ENCODE assay signal across 22 mouse cellular contexts in genomic region chr5:43334469-43334868, GRCm38 (mm10).
DNase-seq lines count a peak whose midpoint lies in the region; ATAC-seq and TF ChIP-seq lines count a peak whose summit lies in the region.
"Had no signal": no experiment of that assay in that cellular context is flagged by ENCODE, and none has a peak within 500 bp of the region (broad histone marks: within the 10 kb centered on the region; RNA-seq: fewer than 3 reads in every experiment).

No protein-coding gene starts in this region.

- no peaks in the 10 kb centered on the region for H3K9me3 ChIP-seq in intestine, embryonic 14.5 days (ENCODE audit: control insufficient read depth, low read length)
- no peaks in the 10 kb centered on the region for H3K9me3 ChIP-seq in intestine, embryonic 16.5 days (ENCODE audit: control insufficient read depth, low read length)
- H3K9me3 ChIP-seq in liver, postnatal 0 days (ENCODE audit: low read length), result no peaks in the 10 kb centered on the region
- no peaks in the 10 kb centered on the region for H3K9me3 ChIP-seq in liver, embryonic 12.5 days (replicated peaks)
- no peaks in the 10 kb centered on the region for H3K9me3 ChIP-seq in midbrain, embryonic 11.5 days (ENCODE audit: control insufficient read depth, low read length)
- H3K9me3 ChIP-seq in midbrain, postnatal 0 days (ENCODE audit: low read length), result no peaks in the 10 kb centered on the region
- H3K9me3 ChIP-seq: G1E had no signal

- DNase-seq in intestine, embryonic 14.5 days (ENCODE audit: low spot score), result peak; percentile 32
- peak; percentile 76 for DNase-seq in liver, adult 2 months (ENCODE audit: extremely low read depth, low read depth, low spot score)
- DNase-seq in liver, result no peak
- DNase-seq in liver, postnatal 0 days, result no peak
- DNase-seq in midbrain, embryonic 11.5 days (ENCODE audit: low spot score, missing footprints), result peak; percentile 47
- no peak for DNase-seq in midbrain, postnatal 0 days (ENCODE audit: low spot score)
- DNase-seq: adrenal gland, adult 2 months; adrenal gland, adult 8-10 months; adrenal gland, postnatal 10 days; adrenal gland, postnatal 14 days; adrenal gland, postnatal 25 days; adrenal gland, postnatal 36 days; B cell, adult 2 months; cerebellum, adult 11 months; cerebellum, adult 11-12 months had no signal

- no peak overlapping the region for H3K27ac ChIP-seq in intestine, embryonic 14.5 days (ENCODE audit: low read depth)
- H3K27ac ChIP-seq in intestine, embryonic 16.5 days (ENCODE audit: low read length), result no peak overlapping the region
- no peak overlapping the region for H3K27ac ChIP-seq in liver, adult 2 months (replicated peaks; ENCODE audit: insufficient read depth, low read depth, low read length)
- H3K27ac ChIP-seq in liver, postnatal 0 days (ENCODE audit: low read depth), result peak overlapping the region; percentile 51; the same call in 1 of the 2 replicates
- no peak overlapping the region for H3K27ac ChIP-seq in liver, embryonic 12.5 days
- no peak overlapping the region for H3K27ac ChIP-seq in midbrain, embryonic 11.5 days (ENCODE audit: low read depth, low read length)
- H3K27ac ChIP-seq in midbrain, postnatal 0 days (ENCODE audit: low read depth, low read length), result no peak overlapping the region

- H3K4me2 ChIP-seq in intestine, embryonic 14.5 days (ENCODE audit: low read length), result no peak overlapping the region
- no peak overlapping the region for H3K4me2 ChIP-seq in intestine, embryonic 16.5 days (ENCODE audit: low read depth, low read length)
- H3K4me2 ChIP-seq in liver, postnatal 0 days (ENCODE audit: low read depth, low read length), result no peak overlapping the region
- no peak overlapping the region for H3K4me2 ChIP-seq in liver, embryonic 12.5 days
- H3K4me2 ChIP-seq in midbrain, embryonic 11.5 days, result no peak overlapping the region
- H3K4me2 ChIP-seq in midbrain, postnatal 0 days (ENCODE audit: low read depth, low read length, poor library complexity, severe bottlenecking), result no peak overlapping the region

- no peak for ATAC-seq in intestine, embryonic 14.5 days (replicated peaks; ENCODE audit: low FRiP score, low TSS enrichment, low read depth)
- ATAC-seq in intestine, embryonic 16.5 days, result no peak
- peak; percentile 83 for ATAC-seq in liver, postnatal 0 days
- ATAC-seq in liver, embryonic 12.5 days, result no peak
- ATAC-seq in midbrain, embryonic 11.5 days (ENCODE audit: low FRiP score), result no peak
- no peak for ATAC-seq in midbrain, postnatal 0 days (ENCODE audit: low FRiP score)
- ATAC-seq: activated CD4-positive, CD25-positive, alpha-beta regulatory T cell, adult 4 months; CD4-positive, CD25-positive, alpha-beta regulatory T cell, adult 4 months; Patski had no signal

- no peaks in the 10 kb centered on the region for H3K4me1 ChIP-seq in intestine, embryonic 14.5 days (replicated peaks; ENCODE audit: control insufficient read depth, insufficient read depth, low read length)
- no peaks in the 10 kb centered on the region for H3K4me1 ChIP-seq in intestine, embryonic 16.5 days (ENCODE audit: control insufficient read depth, insufficient read depth, low read length)
- H3K4me1 ChIP-seq in liver, adult 2 months (ENCODE audit: control insufficient read depth, insufficient read depth, low read length), result peaks cover 3% of the 10 kb centered on the region; the same call in 1 of the 2 replicates
- no peaks in the 10 kb centered on the region for H3K4me1 ChIP-seq in liver, postnatal 0 days (ENCODE audit: insufficient read depth)
- H3K4me1 ChIP-seq in liver, embryonic 12.5 days, result no peaks in the 10 kb centered on the region
- H3K4me1 ChIP-seq in midbrain, embryonic 11.5 days (ENCODE audit: control insufficient read depth, insufficient read depth, low read length), result no peaks in the 10 kb centered on the region
- H3K4me1 ChIP-seq in midbrain, postnatal 0 days (ENCODE audit: insufficient read depth, low read length), result no peaks in the 10 kb centered on the region

- 76% methylated on average over 2 of the region's 2 CpGs for WGBS in intestine, embryonic 14.5 days
- 67% methylated on average over 2 of the region's 2 CpGs for WGBS in intestine, embryonic 16.5 days
- 29% methylated on average over 2 of the region's 2 CpGs for WGBS in liver, adult 2 months
- WGBS in liver, postnatal 0 days (ENCODE audit: insufficient replicate concordance), result 60% methylated on average over 2 of the region's 2 CpGs
- WGBS in liver, embryonic 12.5 days (ENCODE audit: insufficient replicate concordance), result 70% methylated on average over 2 of the region's 2 CpGs
- WGBS in midbrain, embryonic 11.5 days, result 91% methylated on average over 2 of the region's 2 CpGs
- 84% methylated on average over 2 of the region's 2 CpGs for WGBS in midbrain, postnatal 0 days

- H3K9ac ChIP-seq in intestine, embryonic 14.5 days (ENCODE audit: low read length), result no peak overlapping the region
- no peak overlapping the region for H3K9ac ChIP-seq in intestine, embryonic 16.5 days (ENCODE audit: low read depth, low read length)
- H3K9ac ChIP-seq in liver, adult 2 months (ENCODE audit: low read depth, low read length), result no peak overlapping the region
- no peak overlapping the region for H3K9ac ChIP-seq in liver, postnatal 0 days (replicated peaks)
- no peak overlapping the region for H3K9ac ChIP-seq in liver, embryonic 12.5 days
- no peak overlapping the region for H3K9ac ChIP-seq in midbrain, embryonic 11.5 days (ENCODE audit: low read length)
- no peak overlapping the region for H3K9ac ChIP-seq in midbrain, postnatal 0 days (replicated peaks; ENCODE audit: low read length, poor library complexity, severe bottlenecking)

- no peak for TF ChIP-seq POLR2A in liver, adult 2 months (IDR thresholded peaks at IDR 0.05; ENCODE audit: extremely low read depth, insufficient read depth, low read length)

- no peak for TF ChIP-seq CTCF in liver, adult 2 months (IDR thresholded peaks at IDR 0.05; ENCODE audit: low read depth, low read length)
- no peak for TF ChIP-seq CTCF in liver, postnatal 0 days (IDR thresholded peaks at IDR 0.05; ENCODE audit: low read depth)
- TF ChIP-seq CTCF in midbrain, postnatal 0 days (IDR thresholded peaks at IDR 0.05), result no peak

- no peaks in the 10 kb centered on the region for H3K79me2 ChIP-seq in liver, adult 2 months (ENCODE audit: control insufficient read depth, insufficient read depth, low read length)

- H3K36me3 ChIP-seq in intestine, embryonic 14.5 days (ENCODE audit: control insufficient read depth, insufficient read depth, low read length), result no peaks in the 10 kb centered on the region
- no peaks in the 10 kb centered on the region for H3K36me3 ChIP-seq in intestine, embryonic 16.5 days (ENCODE audit: control insufficient read depth, insufficient read depth, low read length)
- H3K36me3 ChIP-seq in liver, adult 2 months (ENCODE audit: control insufficient read depth, insufficient read depth, low read length), result no peaks in the 10 kb centered on the region
- H3K36me3 ChIP-seq in liver, postnatal 0 days (replicated peaks; ENCODE audit: insufficient read depth, low read length), result no peaks in the 10 kb centered on the region
- H3K36me3 ChIP-seq in liver, embryonic 12.5 days, result no peaks in the 10 kb centered on the region
- no peaks in the 10 kb centered on the region for H3K36me3 ChIP-seq in midbrain, embryonic 11.5 days (ENCODE audit: control insufficient read depth, insufficient read depth, low read length)
- H3K36me3 ChIP-seq in midbrain, postnatal 0 days (ENCODE audit: insufficient read depth, low read length), result no peaks in the 10 kb centered on the region
- H3K36me3 ChIP-seq: G1E had no signal

- H3K4me3 ChIP-seq in intestine, embryonic 14.5 days (ENCODE audit: low read depth, low read length), result no peak overlapping the region
- H3K4me3 ChIP-seq in intestine, embryonic 16.5 days (ENCODE audit: low read length), result no peak overlapping the region
- no peak overlapping the region for H3K4me3 ChIP-seq in liver, adult 2 months (ENCODE audit: insufficient read depth, low read depth, low read length)
- H3K4me3 ChIP-seq in liver, postnatal 0 days (ENCODE audit: low read depth, low read length), result no peak overlapping the region
- no peak overlapping the region for H3K4me3 ChIP-seq in liver, embryonic 12.5 days
- no peak overlapping the region for H3K4me3 ChIP-seq in midbrain, embryonic 11.5 days (ENCODE audit: low read depth, low read length)
- no peak overlapping the region for H3K4me3 ChIP-seq in midbrain, postnatal 0 days (ENCODE audit: low read depth, low read length)

- H3K27me3 ChIP-seq in intestine, embryonic 14.5 days (replicated peaks; ENCODE audit: control insufficient read depth, insufficient read depth, low read length), result no peaks in the 10 kb centered on the region
- no peaks in the 10 kb centered on the region for H3K27me3 ChIP-seq in intestine, embryonic 16.5 days (replicated peaks; ENCODE audit: control insufficient read depth, insufficient read depth, low read length)
- no peaks in the 10 kb centered on the region for H3K27me3 ChIP-seq in liver, adult 2 months (ENCODE audit: control insufficient read depth, insufficient read depth, low read length)
- H3K27me3 ChIP-seq in liver, postnatal 0 days (ENCODE audit: insufficient read depth, low read length), result no peaks in the 10 kb centered on the region
- no peaks in the 10 kb centered on the region for H3K27me3 ChIP-seq in liver, embryonic 12.5 days (replicated peaks)
- no peaks in the 10 kb centered on the region for H3K27me3 ChIP-seq in midbrain, embryonic 11.5 days (ENCODE audit: control insufficient read depth, insufficient read depth, low read length)
- H3K27me3 ChIP-seq in midbrain, postnatal 0 days (ENCODE audit: insufficient read depth, low read length), result no peaks in the 10 kb centered on the region
- H3K27me3 ChIP-seq: CH12.LX, Patski had no signal

- no peak for TF ChIP-seq EP300 in liver, postnatal 0 days (IDR thresholded peaks at IDR 0.05; ENCODE audit: low read depth)

Comparison
In these comparisons a context has a peak if more than half of its experiments do, and no peak if none do; other contexts are left out.
1. DNase-seq: peak in intestine, embryonic 14.5 days (single experiment), liver, adult 2 months (single experiment) and midbrain, embryonic 11.5 days (single experiment); none in liver (single experiment), liver, postnatal 0 days (single experiment) and midbrain, postnatal 0 days (single experiment).